Mouse (Mus musculus): ENCODE measurements around the gene Akap2.

DNA sequence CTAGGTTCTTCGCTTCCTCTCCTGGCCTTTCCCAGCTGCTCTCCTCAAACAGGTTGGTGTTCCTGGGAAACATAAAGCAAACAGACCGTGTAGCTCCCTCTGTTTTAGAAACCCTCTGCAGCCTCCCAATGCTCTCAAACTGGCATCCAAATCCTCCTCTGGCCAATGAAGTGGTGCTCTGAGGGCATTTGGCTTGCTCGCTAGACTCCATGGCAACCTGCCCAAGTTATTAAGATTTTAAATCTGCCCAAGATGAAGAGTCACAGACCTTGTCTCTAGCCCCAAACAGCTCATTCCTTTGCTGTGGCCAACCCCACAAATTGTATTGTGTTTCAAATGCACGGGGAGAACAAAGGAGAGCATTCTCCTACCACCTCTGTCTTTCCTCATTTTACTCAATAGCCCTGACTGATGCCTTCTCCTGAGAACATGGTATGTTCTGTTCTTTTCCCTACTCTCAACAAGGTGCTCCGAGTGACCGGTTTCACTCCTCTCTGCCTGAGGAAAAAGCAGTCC, 207.2 kb downstream of the Akap2 start:
- TF ChIP-seq POLR2A (IDR thresholded peaks at IDR 0.05; ENCODE audit: borderline replicate concordance, extremely low read depth, insufficient read depth, insufficient read length, poor library complexity, severe bottlenecking) (no peak), CTCF (IDR thresholded peaks at IDR 0.05; ENCODE audit: borderline replicate concordance, extremely low read depth, insufficient read depth, insufficient read length) (no peak)

Measured in brain, embryonic 14.5 days (tissue).